Mouse (Mus musculus) spleen, adult 2 months (tissue): Measurements from ENCODE around the gene Gadl1. TPM values are rescaled to one million over a fixed set of nuclear protein-coding genes. Genes with fewer than 3 reads are reported as not detected.

ENCODE experiments used
- DNase-seq, 2 experiments: peaks; one replicate each; pipeline versions ENCODE4 v3.0.0 to v3.0.0-alpha.2; 2012 to 2021; ENCODE audit warnings: low spot score in 2 of 2, low read depth in 1 of 2
- H3K27ac ChIP-seq: fragments of 200-500 bp; 2 replicates; pipeline ENCODE4 v1.5.1; 2012; ENCODE audit warnings: low read length, inconsistent platforms; ENCODE audit not compliant: insufficient read depth
- H3K27me3 ChIP-seq: fragments of 200-500 bp; 2 replicates; pipeline ENCODE4 v1.6.1; 2012; ENCODE audit warnings: mild to moderate bottlenecking, moderate library complexity, low read length, inconsistent platforms; ENCODE audit not compliant: control insufficient read depth, insufficient read depth
- H3K36me3 ChIP-seq: fragments of 200-500 bp; 2 replicates; pipeline ENCODE4 v1.6.1; 2012; ENCODE audit warnings: mild to moderate bottlenecking, low read length, inconsistent platforms; ENCODE audit not compliant: control insufficient read depth, insufficient read depth
- H3K4me1 ChIP-seq: fragments of 200-500 bp; 2 replicates; pipeline ENCODE4 v1.6.1; 2011; ENCODE audit warnings: inconsistent platforms; ENCODE audit not compliant: control insufficient read depth, insufficient read depth, insufficient read length
- H3K4me3 ChIP-seq: fragments of 200-500 bp; 2 replicates; pipeline ENCODE4 v1.5.1; 2011; ENCODE audit warnings: mild to moderate bottlenecking, inconsistent platforms; ENCODE audit not compliant: insufficient read depth, insufficient read length; ENCODE audit errors: extremely low read depth
- CTCF ChIP-seq: fragments of 200-500 bp; IDR thresholded peaks from 2 replicates; pipeline ENCODE4 v1.5.1; 2011; ENCODE audit warnings: mild to moderate bottlenecking, inconsistent platforms; ENCODE audit not compliant: insufficient read depth, insufficient read length, insufficient replicate concordance; ENCODE audit errors: extremely low read depth
- POLR2A ChIP-seq: fragments of 200-500 bp; IDR thresholded peaks from 2 replicates; pipeline ENCODE4 v1.6.1; 2011; ENCODE audit warnings: low read depth, low read length, inconsistent platforms
- WGBS: fragments of 180-500 bp; shearing (Covaris S2); methylation state at CpG from one replicate; pipeline ENCODE4 v1.1.7; 2018; 5-methylcytosine and 5-hydroxymethylcytosine counted together
- polyA plus RNA-seq: library from polyadenylated mRNA; depleted of rRNA; stranded (reverse); fragments of >200 nt; gene quantifications from 2 replicates; pipeline ENCODE4 v1.2.3, GENCODE M21; 2012

Gadl1 gene
- polyA plus RNA-seq, 1 experiment = not detected

GRCm38 (mm10) chr9:116101842-116102241, 192.6 kb downstream of the Gadl1 start:
- TF ChIP-seq CTCF (no peak), POLR2A (no peak)
- Histone ChIP-seq H3K4me1 (no peaks in the 10 kb centered on the region), H3K36me3 (peaks cover 75% of the 10 kb centered on the region), H3K27me3 (no peaks in the 10 kb centered on the region), H3K4me3 (no peak overlapping the region), H3K27ac (peak overlapping the region; percentile 14; the same call in 1 of the 2 replicates)
- 60% methylated on average over 11 of the region's 11 CpGs for WGBS
- DNase-seq = no peak

- Histone ChIP-seq H3K27ac (no peak overlapping the region), H3K27me3 (no peaks in the 10 kb centered on the region), H3K36me3 (peaks cover 72% of the 10 kb centered on the region), H3K4me3 (no peak overlapping the region), H3K4me1 (no peaks in the 10 kb centered on the region)
- TF ChIP-seq POLR2A (no peak), CTCF (no peak)
- WGBS = 93% methylated on average over 17 of the region's 17 CpGs
- DNase-seq = no peak
These were observed 195.5 kb downstream of the Gadl1 start for GRCm38 (mm10) chr9:116104770-116105169.

GRCm38 (mm10) chr9:116108729-116109128, 199.5 kb downstream of the Gadl1 start:
- DNase-seq = no peak
- Histone ChIP-seq H3K4me1 (peaks cover 3% of the 10 kb centered on the region; the same call in 1 of the 2 replicates), H3K27me3 (no peaks in the 10 kb centered on the region), H3K27ac (no peak overlapping the region), H3K4me3 (no peak overlapping the region), H3K36me3 (peaks cover 69% of the 10 kb centered on the region)
- WGBS = 78% methylated on average over 2 of the region's 2 CpGs
- TF ChIP-seq POLR2A = no peak
- no peak for TF ChIP-seq CTCF

- H3K36me3 ChIP-seq = peaks cover 51% of the 10 kb centered on the region
- 65% methylated on average over 9 of the region's 9 CpGs for WGBS
- H3K4me1 ChIP-seq = peaks cover 6% of the 10 kb centered on the region; the same call in 1 of the 2 replicates
- no peak overlapping the region for H3K4me3 ChIP-seq
- no peaks in the 10 kb centered on the region for H3K27me3 ChIP-seq
- no peak for DNase-seq
- no peak overlapping the region for H3K27ac ChIP-seq
- TF ChIP-seq POLR2A (no peak), CTCF (no peak)
These were observed 202.1 kb downstream of the Gadl1 start for GRCm38 (mm10) chr9:116111149-116111970.

- peak overlapping the region; percentile 45; the same call in 1 of the 2 replicates for H3K27ac ChIP-seq
- TF ChIP-seq CTCF (no peak), POLR2A (no peak)
- H3K36me3 ChIP-seq = peaks cover 52% of the 10 kb centered on the region
- WGBS = 11% methylated on average over 4 of the region's 4 CpGs
- H3K4me3 ChIP-seq = no peak overlapping the region
- H3K27me3 ChIP-seq = no peaks in the 10 kb centered on the region
- H3K4me1 ChIP-seq = peaks cover 6% of the 10 kb centered on the region; the same call in 1 of the 2 replicates
- DNase-seq = peak; percentile 30 to 52
These were observed 205.1 kb downstream of the Gadl1 start for GRCm38 (mm10) chr9:116114339-116114738.

GRCm38 (mm10) chr9:116115875-116116274, 206.6 kb downstream of the Gadl1 start:
- no peaks in the 10 kb centered on the region for H3K27me3 ChIP-seq
- H3K36me3 ChIP-seq = peaks cover 45% of the 10 kb centered on the region
- no peak for DNase-seq
- WGBS = 95% methylated on average over 7 of the region's 7 CpGs
- no peak overlapping the region for H3K27ac ChIP-seq
- no peak for TF ChIP-seq CTCF
- peaks cover 6% of the 10 kb centered on the region; the same call in 1 of the 2 replicates for H3K4me1 ChIP-seq
- no peak overlapping the region for H3K4me3 ChIP-seq

- DNase-seq = no peak
- H3K36me3 ChIP-seq = peaks cover 42% of the 10 kb centered on the region
- TF ChIP-seq POLR2A = no peak
- TF ChIP-seq CTCF = no peak
- WGBS = 85% methylated on average over 8 of the region's 8 CpGs
- no peak overlapping the region for H3K27ac ChIP-seq
- no peak overlapping the region for H3K4me3 ChIP-seq
- H3K27me3 ChIP-seq = no peaks in the 10 kb centered on the region
- H3K4me1 ChIP-seq = peaks cover 21% of the 10 kb centered on the region; the same call in 1 of the 2 replicates
These were observed 209.1 kb downstream of the Gadl1 start for GRCm38 (mm10) chr9:116118332-116118872.
